Mouse (Mus musculus): ENCODE results near the gene Cdk17.

Cdk17 gene

GRCm38 (mm10) chr10:93171182-93171855 lies 10.6 kb downstream of the Cdk17 start:
- no peak for DNase-seq

- DNase-seq = no peak
These were observed 16.8 kb downstream of the Cdk17 start for GRCm38 (mm10) chr10:93177471-93177870.

GRCm38 (mm10) chr10:93177874-93178273 lies 17.2 kb downstream of the Cdk17 start:
- DNase-seq = no peak

- peak; percentile 45 for DNase-seq
These were observed 18.0 kb downstream of the Cdk17 start for GRCm38 (mm10) chr10:93178662-93179061.

GRCm38 (mm10) chr10:93179669-93180460 lies 19.2 kb downstream of the Cdk17 start:
- no peak for DNase-seq

- DNase-seq = no peak
These were observed 23.8 kb downstream of the Cdk17 start for GRCm38 (mm10) chr10:93184351-93184976.

- no peak for DNase-seq
These were observed 27.8 kb downstream of the Cdk17 start for GRCm38 (mm10) chr10:93188440-93188999.

- DNase-seq = no peak
These were observed 30.0 kb downstream of the Cdk17 start for GRCm38 (mm10) chr10:93190475-93191262.

- DNase-seq = no peak
These were observed 36.4 kb downstream of the Cdk17 start for GRCm38 (mm10) chr10:93197092-93197491.

GRCm38 (mm10) chr10:93198958-93199357 lies 38.3 kb downstream of the Cdk17 start:
- no peak for DNase-seq

GRCm38 (mm10) chr10:93201846-93202458 lies 41.3 kb downstream of the Cdk17 start:
- no peak for DNase-seq

- no peak for DNase-seq
These were observed 44.7 kb downstream of the Cdk17 start for GRCm38 (mm10) chr10:93205287-93205956.

GRCm38 (mm10) chr10:93207176-93207575 lies 46.5 kb downstream of the Cdk17 start:
- no peak for DNase-seq

GRCm38 (mm10) chr10:93212699-93213098 lies 52.0 kb downstream of the Cdk17 start:
- DNase-seq = no peak

GRCm38 (mm10) chr10:93213339-93213738 lies 52.7 kb downstream of the Cdk17 start:
- DNase-seq = no peak

GRCm38 (mm10) chr10:93214251-93214650 lies 53.6 kb downstream of the Cdk17 start:
- no peak for DNase-seq

- no peak for DNase-seq
These were observed 54.5 kb downstream of the Cdk17 start for GRCm38 (mm10) chr10:93215051-93215763.

- no peak for DNase-seq
These were observed 65.1 kb downstream of the Cdk17 start for GRCm38 (mm10) chr10:93225751-93226150.

- DNase-seq = no peak
These were observed 67.2 kb downstream of the Cdk17 start for GRCm38 (mm10) chr10:93227921-93228320.

GRCm38 (mm10) chr10:93228401-93229007 lies 67.8 kb downstream of the Cdk17 start:
- DNase-seq = no peak

GRCm38 (mm10) chr10:93231490-93231889 lies 70.8 kb downstream of the Cdk17 start:
- DNase-seq = no peak

All from thymus, postnatal 4 days (tissue).